Mouse (Mus musculus) layer of hippocampus, adult 2 months (tissue): ENCODE results near the gene Jade2. TPM values are rescaled to one million over a fixed set of nuclear protein-coding genes. Genes with fewer than 3 reads are reported as not detected.

Source experiments
- DNase-seq, 2 experiments: peaks; one replicate each; pipeline ENCODE4 v3.0.0; 2022; ENCODE audit warnings: low spot score in 2 of 2
- H3K27ac ChIP-seq: fragments of 200-600 bp; 2 replicates; pipeline ENCODE4 v1.8.1; 2022
- H3K4me3 ChIP-seq: fragments of 200-600 bp; 2 replicates; pipeline ENCODE4 v1.8.1; 2022; ENCODE audit warnings: mild to moderate bottlenecking
- CTCF ChIP-seq: fragments of 200-600 bp; conservative IDR thresholded peaks from 2 replicates; pipeline ENCODE4 v1.8.1; 2022; ENCODE audit warnings: antibody characterized with exemption, mild to moderate bottlenecking, moderate library complexity
- total RNA-seq, 2 experiments: library from RNA; stranded (reverse); gene quantifications; 2 replicates each; pipeline ENCODE4 v1.2.3; 2021

Gene Jade2
- total RNA-seq, 2 experiments from 2014 or later: 39.2 to 42.1 TPM

DNA sequence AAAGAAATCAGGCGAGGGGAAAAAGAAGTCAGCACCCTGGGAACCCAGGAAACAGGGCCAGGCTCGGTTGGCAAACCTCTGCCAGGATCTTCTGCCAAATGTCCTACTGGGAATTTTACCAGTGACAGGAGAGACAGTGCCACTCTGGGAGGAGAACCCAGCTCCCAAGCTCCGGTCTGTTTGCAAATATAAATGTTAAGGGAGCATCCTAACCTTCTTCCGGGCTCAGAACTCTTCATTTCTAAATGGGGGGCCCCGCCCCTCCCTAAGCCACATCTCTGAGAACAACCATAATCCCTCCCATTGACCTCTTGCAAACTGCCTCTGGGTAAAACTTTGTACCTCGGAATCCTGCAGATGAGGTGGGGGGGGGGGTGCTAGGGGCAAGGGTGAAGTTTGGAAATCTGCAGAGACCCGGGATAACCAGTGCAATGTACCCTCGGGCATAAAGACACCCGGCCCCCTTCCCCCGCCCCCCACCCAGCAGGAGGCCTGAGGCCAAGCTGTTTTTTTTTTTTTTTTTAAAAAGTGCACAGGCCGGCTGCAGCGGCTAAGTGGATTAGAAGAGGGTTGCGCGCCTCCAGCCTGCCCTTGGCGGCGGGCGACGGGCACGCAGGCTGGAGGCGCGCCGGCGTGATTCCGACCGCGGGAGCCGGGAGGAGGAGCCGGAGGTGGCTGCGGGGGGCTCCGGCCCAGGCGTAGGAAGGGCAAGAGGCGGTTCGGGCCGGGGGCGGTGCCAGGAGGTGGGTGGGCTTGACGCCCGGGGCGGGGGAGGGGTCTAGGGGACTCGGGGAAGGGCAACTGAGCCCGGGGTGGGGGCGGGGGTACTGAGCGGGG is 2.3 kb downstream of the Jade2 start:
- H3K4me3 ChIP-seq: peak overlapping the region; percentile 89
- peak; percentile 65 for TF ChIP-seq CTCF

DNA sequence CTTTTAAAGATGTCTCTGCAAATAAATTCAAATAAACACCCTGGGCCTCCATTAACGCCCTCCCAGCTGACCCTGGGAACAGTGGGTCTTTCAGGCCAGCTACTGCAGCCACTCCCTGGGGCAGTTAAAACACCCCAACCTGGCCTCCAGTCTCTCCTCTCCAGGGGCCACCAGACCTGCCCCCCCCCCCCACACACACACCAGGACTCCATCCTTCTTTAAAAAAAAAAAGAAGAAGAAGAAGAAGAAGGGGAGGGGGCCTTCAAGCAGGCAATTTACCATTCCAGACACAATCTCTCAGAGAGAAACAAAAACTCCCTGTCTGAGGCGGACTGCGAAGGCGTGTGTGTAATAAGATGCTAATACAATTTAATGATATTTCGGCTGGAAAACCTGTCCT is 4.9 kb downstream of the Jade2 start:
- TF ChIP-seq CTCF: no peak
- DNase-seq: no peak
- H3K4me3 ChIP-seq: no peak overlapping the region
- no peak overlapping the region for H3K27ac ChIP-seq

More for the DNA sequence above, 2.3 kb downstream of the Jade2 start:
- H3K27ac ChIP-seq: peak overlapping the region; percentile 100
- peak; percentile 55 to 73 for DNase-seq

DNA sequence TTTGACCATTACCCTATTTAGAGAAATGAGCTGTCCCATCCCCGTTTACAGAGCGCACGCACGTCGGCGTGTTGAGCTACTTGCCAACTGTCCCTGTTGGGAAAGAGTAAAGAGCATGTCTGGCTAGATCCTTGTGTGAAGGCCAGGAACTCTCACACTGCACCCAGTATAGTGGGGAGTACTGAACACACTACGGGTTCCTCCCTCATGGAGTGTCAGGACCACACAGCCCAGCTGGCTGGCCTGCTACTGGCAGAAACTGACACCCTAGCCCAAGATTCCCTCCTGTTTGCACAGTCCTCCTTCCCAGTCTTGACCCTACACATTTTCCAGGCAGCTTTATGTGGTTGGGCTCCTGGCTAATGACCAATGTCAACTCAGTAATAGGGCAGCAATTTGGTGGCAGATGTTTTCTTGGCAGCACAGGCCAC is 5.3 kb downstream of the Jade2 start:
- TF ChIP-seq CTCF: no peak
- Histone ChIP-seq H3K4me3 (no peak overlapping the region), H3K27ac (no peak overlapping the region)
- DNase-seq: no peak

DNA sequence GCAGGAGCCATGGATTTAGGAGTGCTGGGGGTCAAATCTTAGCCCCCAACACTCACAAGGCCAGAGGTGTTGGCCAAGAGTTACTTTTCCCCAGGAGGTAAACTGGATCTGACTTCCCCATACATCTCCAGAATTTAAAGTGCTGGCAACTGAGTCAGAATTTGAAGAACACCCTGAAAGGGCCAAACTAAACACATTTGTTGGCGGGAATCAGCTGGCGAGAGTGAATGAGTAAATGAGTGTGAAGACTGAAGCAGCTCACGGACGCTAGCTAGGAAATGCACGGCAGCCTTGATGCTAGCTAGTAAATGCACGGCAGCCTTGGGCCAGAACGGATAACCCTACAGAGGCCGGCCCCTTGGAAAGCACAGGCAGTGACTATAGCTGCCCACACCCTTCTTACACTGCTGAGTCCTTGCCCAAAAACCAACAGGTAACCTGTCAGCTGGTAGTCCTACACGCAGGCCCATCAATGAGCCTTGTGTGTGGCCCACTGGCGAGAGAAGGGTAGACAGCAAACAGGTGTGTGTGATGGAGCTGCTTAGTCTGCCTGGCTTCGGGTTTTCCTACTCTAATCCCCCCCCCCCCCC is 6.6 kb downstream of the Jade2 start:
- Histone ChIP-seq H3K27ac (no peak overlapping the region), H3K4me3 (no peak overlapping the region)
- no peak for DNase-seq
- TF ChIP-seq CTCF: no peak

DNA sequence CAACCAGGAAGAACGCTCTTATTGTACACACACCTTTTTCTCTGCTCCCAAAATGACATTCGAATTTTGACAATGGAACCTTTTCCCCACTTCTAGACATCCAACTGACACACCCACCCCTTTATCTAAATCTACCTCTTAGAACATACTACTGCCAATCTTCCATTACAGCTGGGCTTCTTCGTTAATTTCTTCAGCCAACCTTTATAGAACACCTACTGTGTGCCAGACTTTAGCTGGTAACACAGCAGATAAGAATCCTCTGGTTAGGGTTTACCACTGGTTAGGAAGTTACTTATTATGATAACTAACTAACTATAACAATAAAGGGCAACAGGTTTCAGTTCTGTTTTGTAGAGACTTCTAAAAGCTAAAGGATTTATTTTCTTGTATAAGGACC is 9.1 kb downstream of the Jade2 start:
- TF ChIP-seq CTCF: no peak
- no peak for DNase-seq
- Histone ChIP-seq H3K27ac (no peak overlapping the region), H3K4me3 (no peak overlapping the region)

DNA sequence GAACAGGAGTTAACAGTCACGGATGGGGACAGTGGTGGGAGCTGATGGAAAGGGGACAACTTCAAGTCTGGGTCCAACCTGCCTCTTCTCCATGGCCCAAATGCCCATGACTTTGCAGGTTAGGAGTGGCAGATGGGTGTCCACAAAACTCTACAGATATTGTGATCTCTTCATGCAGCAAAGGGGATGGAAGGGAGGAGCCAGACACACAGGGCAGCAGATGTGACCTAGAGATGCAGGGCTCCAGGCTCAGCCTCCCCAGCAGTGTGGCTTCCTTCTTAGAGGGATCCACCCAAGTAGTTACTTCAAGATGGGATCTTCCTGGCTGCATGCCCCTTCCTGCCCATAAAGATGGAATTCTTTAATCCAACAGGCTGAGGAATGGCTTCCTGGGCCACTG is 9.6 kb downstream of the Jade2 start:
- no peak for TF ChIP-seq CTCF
- H3K4me3 ChIP-seq: no peak overlapping the region
- no peak overlapping the region for H3K27ac ChIP-seq
- no peak for DNase-seq

DNA sequence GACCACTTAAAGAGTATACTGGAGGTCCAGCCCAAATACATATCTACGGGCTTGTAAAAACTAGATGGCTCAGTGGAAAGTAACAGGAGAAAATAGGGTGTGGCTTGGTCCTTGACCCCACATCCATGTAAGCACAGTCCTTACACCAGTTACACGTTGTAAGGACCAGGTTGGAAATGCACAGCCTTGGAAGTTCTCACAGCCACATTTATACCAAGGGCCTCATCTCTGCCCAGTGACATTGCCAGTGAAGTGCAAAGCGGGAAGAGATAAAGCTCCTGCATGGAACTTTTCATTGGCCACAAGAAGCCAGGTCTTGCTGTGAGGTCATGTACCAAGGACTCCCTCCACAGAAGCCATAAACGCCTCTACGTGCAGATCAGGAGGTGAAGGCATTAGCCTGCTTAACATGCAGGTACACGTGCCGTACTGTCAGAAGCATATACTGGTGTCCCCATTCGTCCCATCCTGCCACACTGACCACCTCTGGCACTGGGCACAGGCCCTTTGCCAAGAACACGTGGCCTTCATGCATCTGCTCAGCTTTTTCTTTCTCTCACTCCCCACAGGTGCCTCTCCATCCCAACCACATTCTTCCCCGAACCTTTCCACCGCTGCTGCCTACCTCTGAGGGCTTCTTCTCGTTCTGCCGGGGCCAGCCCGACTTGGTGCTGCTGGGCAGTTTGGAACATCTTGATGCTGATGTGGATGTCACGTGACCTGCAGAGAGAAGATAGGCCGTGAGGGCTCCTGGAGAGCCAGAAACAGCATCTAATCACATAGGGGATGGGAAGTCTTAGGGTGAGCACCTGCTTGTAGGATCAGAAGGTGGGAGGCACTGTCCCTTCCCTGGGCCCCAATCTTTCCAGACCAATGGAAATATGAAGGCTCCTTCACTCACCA is 11.2 kb downstream of the Jade2 start:
- DNase-seq: no peak
- H3K27ac ChIP-seq: no peak overlapping the region
- TF ChIP-seq CTCF: no peak
- H3K4me3 ChIP-seq: no peak overlapping the region

DNA sequence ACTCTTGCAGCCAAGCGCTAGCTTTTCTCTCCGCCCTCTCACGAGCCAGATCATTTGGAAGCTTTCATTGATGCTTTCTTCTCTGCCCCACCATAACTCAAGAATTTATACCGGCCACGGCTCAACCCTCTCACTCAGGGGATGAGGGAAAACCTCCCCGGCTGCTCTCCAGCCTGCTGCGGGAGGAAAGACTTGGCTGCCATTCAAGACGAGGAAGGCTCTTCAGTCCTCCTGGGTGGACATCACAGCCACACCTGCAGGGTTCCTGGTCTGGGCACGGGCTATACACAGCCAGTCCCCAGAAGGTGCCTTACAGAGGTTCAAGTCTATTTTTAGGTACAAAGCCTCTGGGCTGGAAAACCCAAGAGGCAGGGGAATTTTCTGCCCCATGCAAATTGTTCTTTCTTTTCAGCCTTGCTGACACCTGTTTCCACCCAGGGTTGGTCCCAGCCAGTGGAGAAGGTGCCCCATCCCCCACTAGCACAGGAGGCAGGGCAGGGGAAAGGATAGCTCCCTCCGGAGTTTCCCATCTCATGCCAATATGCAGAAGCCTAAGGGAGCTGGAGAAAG is 12.8 kb downstream of the Jade2 start:
- Histone ChIP-seq H3K27ac (no peak overlapping the region), H3K4me3 (no peak overlapping the region)
- TF ChIP-seq CTCF: no peak
- DNase-seq: no peak

DNA sequence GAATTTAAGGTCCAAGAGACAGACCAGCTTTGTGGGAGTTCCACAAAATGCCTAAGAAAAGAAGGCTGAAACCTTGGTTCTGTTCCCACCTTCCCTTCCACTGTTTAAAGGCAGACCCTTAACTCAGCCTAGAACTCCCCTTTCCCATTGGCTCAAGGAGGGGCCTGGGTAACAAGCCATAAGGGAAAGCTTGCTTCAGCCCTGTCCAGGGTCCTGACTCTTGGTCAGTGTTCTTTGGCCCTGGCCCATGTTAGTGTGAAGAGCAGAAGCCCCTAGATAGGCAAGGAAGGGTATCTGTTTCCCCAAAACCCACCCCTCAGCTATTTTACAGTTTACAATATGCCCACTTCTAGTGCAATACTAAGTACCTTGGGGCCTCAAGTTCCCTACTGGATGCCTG is 13.6 kb downstream of the Jade2 start:
- no peak for DNase-seq
- Histone ChIP-seq H3K4me3 (no peak overlapping the region), H3K27ac (no peak overlapping the region)
- no peak for TF ChIP-seq CTCF

DNA sequence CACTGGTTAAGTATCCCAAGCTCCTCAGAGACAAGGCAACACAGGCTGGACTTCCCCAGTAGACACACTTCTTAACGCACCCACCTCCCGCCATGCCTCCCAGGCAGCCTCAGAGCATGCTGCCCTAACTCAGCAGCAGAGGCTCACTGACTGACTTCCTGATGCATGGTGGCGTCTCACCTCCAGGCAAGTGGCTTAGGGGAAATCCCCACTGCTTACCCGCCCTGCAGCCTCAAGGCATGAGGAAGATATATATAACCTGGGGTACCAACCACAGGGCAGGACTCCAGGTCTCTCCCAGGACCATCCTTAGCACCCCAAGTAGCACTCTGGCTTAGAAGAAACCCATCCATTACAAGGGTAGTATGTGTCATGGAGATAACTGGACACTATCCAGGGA is 14.3 kb downstream of the Jade2 start:
- DNase-seq: no peak
- TF ChIP-seq CTCF: no peak
- Histone ChIP-seq H3K27ac (no peak overlapping the region), H3K4me3 (no peak overlapping the region)

DNA sequence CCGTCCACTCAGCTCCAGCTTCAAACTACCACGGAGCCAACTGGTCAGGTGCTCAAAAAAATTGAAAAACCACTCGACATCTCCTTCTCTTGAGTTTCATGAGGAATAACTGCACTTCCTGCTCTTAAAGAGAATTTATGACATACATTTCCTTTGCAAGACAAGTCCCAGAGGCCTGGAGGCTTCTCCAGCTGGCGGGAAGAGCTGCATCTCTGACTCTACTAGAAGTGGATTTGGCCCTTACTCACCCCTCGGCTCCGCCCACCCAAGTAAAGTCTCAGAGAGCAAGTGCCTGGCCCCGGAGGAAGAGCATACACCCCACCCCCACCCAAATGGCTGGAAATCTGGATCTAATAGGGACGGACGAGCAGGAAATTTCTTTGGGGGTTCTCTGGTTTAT is 16.3 kb downstream of the Jade2 start:
- Histone ChIP-seq H3K4me3 (no peak overlapping the region), H3K27ac (no peak overlapping the region)
- DNase-seq: no peak
- no peak for TF ChIP-seq CTCF

DNA sequence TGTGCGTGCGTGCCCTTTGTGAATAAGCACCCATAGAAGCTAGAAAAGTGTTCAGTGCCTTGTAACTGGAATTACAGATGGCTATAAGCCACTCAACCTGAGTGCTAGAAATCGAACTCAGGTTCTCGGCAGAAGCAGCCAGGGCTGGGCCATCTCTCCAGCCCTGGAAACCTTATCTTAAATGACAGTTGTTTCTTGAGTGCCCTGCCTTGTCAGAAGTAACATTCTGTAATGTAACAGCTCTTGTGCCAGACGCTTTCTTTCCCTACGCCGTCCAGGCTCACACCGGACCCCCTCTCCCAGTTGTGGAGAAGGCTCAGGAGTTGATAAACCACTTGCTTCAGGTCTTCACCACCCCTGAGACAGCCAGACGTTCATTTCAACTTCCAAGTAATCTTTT is 16.8 kb downstream of the Jade2 start:
- no peak for DNase-seq
- no peak for TF ChIP-seq CTCF
- H3K4me3 ChIP-seq: no peak overlapping the region

DNA sequence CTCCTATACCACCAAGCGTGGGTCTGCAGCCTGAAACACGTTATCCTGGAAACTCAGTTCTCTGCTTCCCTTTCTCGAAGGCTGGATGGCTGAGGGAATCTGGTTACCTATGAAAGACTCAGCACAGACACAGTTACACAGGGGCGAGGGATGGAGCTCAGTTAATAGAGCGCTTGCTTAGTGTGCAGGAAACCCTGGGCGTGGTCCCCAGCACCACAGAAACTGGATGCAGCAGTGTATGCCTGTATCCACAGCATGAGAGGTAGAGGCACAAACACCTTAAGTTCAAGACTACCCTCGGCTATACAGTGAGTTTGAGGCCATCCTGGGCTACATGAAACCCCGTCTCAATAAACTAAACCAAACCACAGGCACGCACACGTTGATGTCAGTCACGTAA is 17.5 kb downstream of the Jade2 start:
- H3K4me3 ChIP-seq: no peak overlapping the region
- TF ChIP-seq CTCF: no peak
- DNase-seq: no peak
- H3K27ac ChIP-seq: no peak overlapping the region

More for the DNA sequence above, 16.8 kb downstream of the Jade2 start:
- no peak overlapping the region for H3K27ac ChIP-seq
